Mouse (Mus musculus) right cerebral cortex, postnatal 4 days (tissue): ENCODE data around the gene Fam174a.

Experiments
- DNase-seq: peaks from one replicate; pipeline ENCODE4 v3.0.0-alpha.2; 2022

Fam174a gene

GRCm38 (mm10) chr1:95313393-95314228, at the start of gene Fam174a:
Gene Fam174a (plus strand): TSS chr1:95313623.
- peak; percentile 88 for DNase-seq

DNA sequence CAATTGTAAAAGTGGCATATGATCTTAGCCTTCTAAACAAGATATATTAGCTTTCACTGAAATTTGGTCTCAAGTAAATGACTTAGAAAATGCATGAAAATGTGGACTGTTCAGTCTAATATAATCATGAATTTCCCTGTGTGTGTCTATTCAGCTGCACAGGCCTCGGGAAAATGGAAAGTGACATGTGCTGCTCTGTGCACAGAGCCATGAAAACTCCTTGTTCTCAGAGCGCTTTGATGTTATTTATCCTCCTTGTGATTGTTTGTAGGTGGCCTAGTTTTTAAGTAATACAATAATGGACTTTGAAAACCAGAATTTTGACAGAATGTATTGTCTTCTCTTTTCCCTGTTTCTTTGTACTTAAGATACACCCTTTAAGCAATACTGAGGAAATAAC, 49.6 kb upstream of the Fam174a start:
- no peak for DNase-seq

DNA sequence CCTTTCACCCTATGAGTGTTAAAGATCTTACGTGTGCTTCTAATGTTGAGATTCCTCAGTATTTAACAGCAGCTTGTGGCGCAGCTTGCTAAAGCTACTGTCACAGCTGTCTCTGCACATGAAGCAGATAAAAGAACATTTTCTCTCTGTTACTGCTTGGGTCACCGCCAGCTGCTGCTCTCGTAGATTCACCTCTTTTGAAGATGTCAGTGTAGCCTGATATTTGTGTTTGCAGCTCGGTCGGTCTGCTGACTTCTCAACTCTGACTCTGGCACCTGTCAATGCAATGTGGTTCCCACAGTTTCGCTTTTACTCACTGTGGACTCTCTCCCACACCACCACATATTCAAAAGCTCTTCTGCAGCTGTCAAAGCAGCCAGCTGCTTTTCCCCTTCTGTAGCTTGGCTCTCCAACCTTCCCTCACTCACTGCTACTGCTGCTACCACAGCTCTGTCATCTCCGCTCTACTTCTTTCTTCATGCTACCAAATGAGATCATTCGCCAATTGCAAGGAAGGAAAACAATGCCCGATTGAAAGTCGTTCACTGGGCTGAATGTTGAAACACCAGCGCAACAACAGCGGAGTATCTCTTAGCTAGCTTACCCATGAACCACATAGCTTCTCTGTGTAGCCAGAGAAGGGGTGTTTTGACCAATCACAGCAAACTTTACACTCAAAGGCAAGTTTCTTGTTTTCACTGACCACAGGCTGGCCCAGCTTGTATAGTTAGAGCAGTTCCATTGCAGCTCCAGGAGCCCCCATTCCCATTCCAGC, 45.3 kb upstream of the Fam174a start:
- DNase-seq, result peak; percentile 16

GRCm38 (mm10) chr1:95273321-95273720, 40.1 kb upstream of the Fam174a start:
- no peak for DNase-seq

GRCm38 (mm10) chr1:95308324-95308723, 5.1 kb upstream of the Fam174a start:
- DNase-seq, result no peak

DNA sequence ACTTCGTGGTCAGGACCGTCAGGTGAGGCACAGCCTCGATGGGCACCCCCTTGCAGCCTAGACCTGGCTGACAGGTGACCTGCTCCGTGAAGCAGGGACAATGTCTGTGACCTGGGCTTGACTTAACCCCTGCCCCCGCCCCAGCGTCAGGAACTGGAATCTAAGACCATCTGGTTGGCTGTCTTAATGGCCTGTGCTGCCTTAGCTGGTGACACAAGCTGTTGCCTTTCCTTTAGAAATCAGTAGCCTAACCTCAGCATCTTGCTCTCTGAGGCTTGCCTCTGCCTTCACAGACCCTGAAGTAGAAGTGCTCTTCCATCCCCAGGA, 769 bp downstream of the Fam174a start:
- no peak for DNase-seq

GRCm38 (mm10) chr1:95315981-95316380, 2.6 kb downstream of the Fam174a start:
- peak; percentile 42 for DNase-seq

GRCm38 (mm10) chr1:95322219-95322618, 8.8 kb downstream of the Fam174a start:
- no peak for DNase-seq

GRCm38 (mm10) chr1:95323004-95323403, 9.6 kb downstream of the Fam174a start:
- no peak for DNase-seq

DNA sequence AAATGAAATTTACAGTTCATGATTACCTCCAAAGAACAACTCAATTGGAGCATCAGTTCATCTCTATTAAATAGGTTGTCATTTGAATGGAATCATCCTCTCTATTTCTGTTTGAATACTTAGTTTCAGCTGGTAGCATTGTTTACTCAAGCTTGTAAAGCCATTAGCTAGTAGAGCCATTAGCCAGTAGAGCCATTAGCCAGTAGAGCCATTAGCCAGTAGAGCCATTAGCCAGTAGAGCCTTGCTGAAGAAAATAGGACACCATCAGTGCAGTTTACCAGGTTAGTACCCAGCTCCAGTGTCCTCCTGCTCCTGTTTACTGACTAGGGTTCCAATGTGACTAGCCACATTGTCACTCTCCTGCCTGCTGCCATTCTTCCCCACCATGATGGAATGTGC, 13.4 kb downstream of the Fam174a start:
- no peak for DNase-seq

DNA sequence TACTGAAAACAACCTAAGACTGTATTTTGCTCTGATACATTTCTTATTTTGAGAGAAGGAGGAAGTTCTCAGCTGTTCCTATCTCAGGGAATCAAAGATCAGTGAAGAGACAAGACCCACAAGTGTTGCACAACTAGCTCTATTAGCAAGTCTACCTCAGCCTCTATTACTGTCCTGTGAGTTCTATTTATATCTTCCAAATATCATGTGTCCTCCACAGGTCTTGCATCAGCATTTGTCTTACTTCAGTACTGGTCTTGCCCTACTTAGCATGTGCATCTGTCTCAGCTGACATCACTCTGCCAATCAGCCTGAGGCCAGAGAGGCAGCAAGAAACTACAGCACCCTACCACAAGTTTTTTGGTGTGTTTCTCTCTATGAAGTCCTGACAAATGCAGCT, 26.2 kb downstream of the Fam174a start:
- no peak for DNase-seq

- DNase-seq, result peak; percentile 4
Measured at GRCm38 (mm10) chr1:95342242-95342641, 28.8 kb downstream of the Fam174a start.

DNA sequence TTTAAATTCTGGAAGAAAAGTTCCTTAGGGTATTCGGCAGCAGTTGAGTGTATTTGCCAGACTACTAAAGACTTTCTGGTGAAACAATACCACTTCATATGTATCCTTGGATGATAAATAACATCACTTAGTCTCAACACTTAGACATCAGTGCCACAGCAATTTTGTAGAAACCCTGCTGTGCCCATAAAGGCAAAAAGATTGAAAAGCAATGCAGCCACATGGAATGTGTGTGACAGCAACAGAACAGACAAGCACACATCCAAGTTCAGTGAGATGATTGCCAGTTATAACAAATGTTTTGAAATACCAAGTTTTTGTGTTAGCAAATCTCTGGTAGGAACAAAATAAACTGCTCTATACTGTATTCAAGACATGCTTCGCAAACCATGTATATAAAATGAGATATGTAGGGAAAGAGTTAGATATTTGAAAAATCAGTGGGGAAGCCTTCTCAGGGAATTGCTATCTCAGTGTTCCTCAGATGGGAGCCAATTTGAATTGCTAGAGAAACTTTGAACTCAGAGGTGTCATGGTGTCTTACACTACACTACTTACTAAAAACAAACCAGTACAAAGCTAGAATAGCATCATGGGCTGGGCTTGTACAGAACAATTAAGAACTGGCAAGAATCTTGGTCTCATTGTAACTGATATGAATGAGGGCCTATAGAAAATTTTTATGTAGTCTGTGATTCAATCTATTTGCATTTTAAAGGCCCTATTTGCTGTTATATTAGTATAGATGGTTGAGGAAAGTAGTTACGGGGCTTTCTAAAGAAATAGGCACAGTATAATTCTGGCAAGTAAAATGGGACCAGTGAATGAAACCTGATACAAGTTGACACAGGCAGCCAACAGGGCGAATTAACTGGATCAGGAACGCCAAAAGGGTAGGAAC, 30.4 kb downstream of the Fam174a start:
- no peak for DNase-seq

DNA sequence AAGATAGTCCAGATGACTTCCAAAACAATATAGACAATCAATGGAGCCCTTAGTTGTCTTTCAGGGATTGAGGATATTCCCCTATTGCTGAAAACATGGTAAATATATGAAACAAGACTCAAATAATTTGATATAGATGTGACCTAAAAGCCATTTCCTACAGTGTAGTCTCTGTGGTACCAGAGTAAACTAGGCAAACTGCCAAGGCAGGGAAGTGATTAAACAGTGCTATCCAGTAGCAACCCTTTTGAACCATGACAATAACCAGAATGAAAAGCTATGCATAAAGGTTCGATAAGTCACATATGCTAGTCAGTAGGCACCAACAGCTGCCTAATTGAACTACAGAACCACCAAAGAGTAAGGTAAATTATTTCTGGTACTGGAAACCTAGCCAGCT, 40.7 kb downstream of the Fam174a start:
- no peak for DNase-seq

GRCm38 (mm10) chr1:95356904-95357303, 43.5 kb downstream of the Fam174a start:
- DNase-seq, result no peak

DNA sequence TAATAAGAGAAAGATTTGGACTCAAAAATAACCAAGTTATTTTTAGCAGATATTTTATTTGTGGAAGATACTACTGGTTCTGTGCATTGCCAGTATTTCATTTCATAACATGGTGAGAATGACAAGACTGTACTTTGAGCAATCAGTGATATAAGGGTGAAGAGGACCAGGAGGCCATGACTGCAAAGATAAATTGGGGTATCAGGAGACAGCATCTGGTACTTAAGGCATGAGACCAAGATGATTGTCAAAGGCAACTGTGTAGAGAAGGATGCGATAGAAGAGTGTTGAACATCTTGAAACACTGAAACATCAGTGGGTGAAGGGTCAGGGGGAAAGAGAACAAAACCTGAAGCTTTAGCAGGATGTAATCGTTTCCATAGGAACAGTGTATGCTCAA, 50.3 kb downstream of the Fam174a start:
- no peak for DNase-seq

- DNase-seq, result no peak
Measured at GRCm38 (mm10) chr1:95366616-95367373, 53.4 kb downstream of the Fam174a start.

GRCm38 (mm10) chr1:95367748-95368147, 54.3 kb downstream of the Fam174a start:
- no peak for DNase-seq

- DNase-seq, result no peak
Measured at GRCm38 (mm10) chr1:95375443-95375842, 62.0 kb downstream of the Fam174a start.

DNA sequence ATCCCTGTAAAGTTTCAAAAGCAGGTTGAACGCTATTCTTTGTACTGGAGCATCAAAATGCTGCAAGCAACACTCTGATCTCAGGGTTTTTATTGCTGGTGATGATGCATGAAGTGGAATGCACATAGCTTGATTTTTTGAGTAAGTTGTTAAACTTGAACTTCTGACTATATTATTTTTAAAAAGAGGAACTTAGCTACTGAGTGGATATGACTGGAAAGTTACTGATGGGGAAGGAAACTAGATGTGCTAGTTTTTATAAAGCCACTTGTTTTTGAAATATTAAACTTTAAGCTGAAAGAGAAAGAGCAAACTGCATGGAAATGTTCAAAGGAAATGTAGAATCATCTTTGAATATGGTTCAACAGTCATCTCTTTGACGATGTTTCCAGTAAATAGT, 67.6 kb downstream of the Fam174a start:
- no peak for DNase-seq
